Mouse (Mus musculus): ENCODE measurements around the gene Smim15.

The Smim15 gene

GRCm38 (mm10) chr13:108062900-108063299, 18.7 kb downstream of the Smim15 start:
- no peak for DNase-seq (ENCODE audit: low spot score in 2 of 2)

GRCm38 (mm10) chr13:108063374-108064134, 19.3 kb downstream of the Smim15 start:
- no peak for DNase-seq (ENCODE audit: low spot score in 2 of 2)

- DNase-seq (ENCODE audit: low spot score in 2 of 2): no peak
These were observed 20.1 kb downstream of the Smim15 start for GRCm38 (mm10) chr13:108064331-108064730.

- DNase-seq (ENCODE audit: low spot score in 2 of 2): no peak
These were observed 21.8 kb downstream of the Smim15 start for GRCm38 (mm10) chr13:108066021-108066420.

GRCm38 (mm10) chr13:108069151-108069550, 24.9 kb downstream of the Smim15 start:
- DNase-seq (ENCODE audit: low spot score in 2 of 2): no peak

- DNase-seq (ENCODE audit: low spot score in 2 of 2): no peak
These were observed 25.9 kb downstream of the Smim15 start for GRCm38 (mm10) chr13:108070171-108070570.

- DNase-seq (ENCODE audit: low spot score in 2 of 2): peak in 1 of 2 experiments; percentile 8
These were observed 33.2 kb downstream of the Smim15 start for GRCm38 (mm10) chr13:108077476-108077875.

GRCm38 (mm10) chr13:108077901-108078300, 33.7 kb downstream of the Smim15 start:
- no peak for DNase-seq (ENCODE audit: low spot score in 2 of 2)

- DNase-seq (ENCODE audit: low spot score in 2 of 2): no peak
These were observed 39.8 kb downstream of the Smim15 start for GRCm38 (mm10) chr13:108084086-108084485.

- no peak for DNase-seq (ENCODE audit: low spot score in 2 of 2)
These were observed 41.8 kb downstream of the Smim15 start for GRCm38 (mm10) chr13:108086036-108086435.

GRCm38 (mm10) chr13:108086724-108087123, 42.5 kb downstream of the Smim15 start:
- DNase-seq (ENCODE audit: low spot score in 2 of 2): no peak

GRCm38 (mm10) chr13:108092290-108092689, 48.0 kb downstream of the Smim15 start:
- DNase-seq (ENCODE audit: low spot score in 2 of 2): no peak

- no peak for DNase-seq (ENCODE audit: low spot score in 2 of 2)
These were observed 50.4 kb downstream of the Smim15 start for GRCm38 (mm10) chr13:108094681-108095080.

- DNase-seq (ENCODE audit: low spot score in 2 of 2): no peak
These were observed 51.4 kb downstream of the Smim15 start for GRCm38 (mm10) chr13:108095617-108096016.

GRCm38 (mm10) chr13:108096446-108096845, 52.2 kb downstream of the Smim15 start:
- DNase-seq (ENCODE audit: low spot score in 2 of 2): no peak
